Mouse (Mus musculus) small intestine, adult 2 months (tissue): ENCODE results near the gene Dhrs7b. TPM values are rescaled to one million over a fixed set of nuclear protein-coding genes. Genes with fewer than 3 reads are reported as not detected.

Experiments used
- H3K27ac ChIP-seq: fragments of 200-500 bp; 2 replicates; pipeline ENCODE4 v1.5.1; 2012; ENCODE audit warnings: low read depth, low read length, control low read depth, inconsistent platforms; ENCODE audit not compliant: insufficient read depth
- H3K27me3 ChIP-seq: fragments of 200-500 bp; 2 replicates; pipeline ENCODE4 v1.6.1; 2012; ENCODE audit warnings: mild to moderate bottlenecking, moderate library complexity, low read length, inconsistent platforms; ENCODE audit not compliant: control insufficient read depth, insufficient read depth
- H3K36me3 ChIP-seq: fragments of 200-500 bp; 2 replicates; pipeline ENCODE4 v1.6.1; 2012; ENCODE audit warnings: mild to moderate bottlenecking, low read length, control low read depth, inconsistent platforms; ENCODE audit not compliant: control insufficient read depth, insufficient read depth
- H3K4me1 ChIP-seq: fragments of 200-500 bp; 2 replicates; pipeline ENCODE4 v1.6.1; 2012; ENCODE audit warnings: low read length, inconsistent platforms, mixed read lengths; ENCODE audit not compliant: control insufficient read depth, insufficient read depth, insufficient read length
- H3K4me3 ChIP-seq: fragments of 200-500 bp; 2 replicates; pipeline ENCODE4 v1.5.1; 2012; ENCODE audit warnings: low read depth, mild to moderate bottlenecking, control low read depth, inconsistent platforms, low read length, moderate library complexity
- CTCF ChIP-seq: fragments of 200-500 bp; IDR thresholded peaks from 2 replicates; pipeline ENCODE4 v1.5.1; 2012; ENCODE audit warnings: low read depth, mild to moderate bottlenecking, control low read depth, inconsistent platforms, low read length, moderate library complexity, mixed read lengths; ENCODE audit not compliant: insufficient replicate concordance, insufficient read length; ENCODE audit errors: extremely low read depth
- POLR2A ChIP-seq: fragments of 200-500 bp; IDR thresholded peaks from 2 replicates; pipeline ENCODE4 v1.6.1; 2012; ENCODE audit warnings: low read depth, mild to moderate bottlenecking, control low read depth, inconsistent platforms, low read length, moderate library complexity
- WGBS: fragments of 180-500 bp; shearing (Covaris S2); methylation state at CpG from one replicate; pipeline ENCODE4 v1.1.7; 2018; 5-methylcytosine and 5-hydroxymethylcytosine counted together
- polyA plus RNA-seq: library from polyadenylated mRNA; depleted of rRNA; stranded (reverse); fragments of >200 nt; gene quantifications from 2 replicates; pipeline ENCODE4 v1.2.3, GENCODE M21; 2012; rRNA removed

The Dhrs7b gene
- polyA plus RNA-seq, result 17.7 and 34.1 TPM in 2 replicates

- Histone ChIP-seq H3K27ac (peak within 1 kb of the TSS; percentile 80), H3K4me1 (peaks cover 4% of the 10 kb centered on the region; the same call in 1 of the 2 replicates), H3K4me3 (peak within 1 kb of the TSS; percentile 70), H3K36me3 (no peaks in the 10 kb centered on the region), H3K27me3 (no peaks in the 10 kb centered on the region)
- TF ChIP-seq POLR2A, result no peak; the same call in 1 of the 2 replicates
- under 1% methylated on average over 34 of the region's 34 CpGs for WGBS
These were observed at the start of gene Dhrs7b for GRCm38 (mm10) chr11:60830433-60831052. Gene Dhrs7b, plus strand, starts transcription at chr11:60830631.

- 78% methylated on average over 8 of the region's 8 CpGs for WGBS
- Histone ChIP-seq H3K36me3 (peaks cover 58% of the 10 kb centered on the region), H3K27me3 (no peaks in the 10 kb centered on the region)
These were observed 46.1 kb upstream of the Dhrs7b start for GRCm38 (mm10) chr11:60784179-60784922.

GRCm38 (mm10) chr11:60787595-60787994 lies 42.8 kb upstream of the Dhrs7b start:
- WGBS, result 45% methylated on average over 1 of the region's 1 CpGs
- Histone ChIP-seq H3K36me3 (peaks cover 73% of the 10 kb centered on the region), H3K4me3 (no peak overlapping the region), H3K4me1 (no peaks in the 10 kb centered on the region), H3K27me3 (no peaks in the 10 kb centered on the region), H3K27ac (no peak overlapping the region)
- TF ChIP-seq POLR2A (no peak), CTCF (no peak)

More at GRCm38 (mm10) chr11:60784179-60784922, 46.1 kb upstream of the Dhrs7b start:
- Histone ChIP-seq H3K27ac (no peak overlapping the region), H3K4me3 (no peak overlapping the region), H3K4me1 (peaks cover 20% of the 10 kb centered on the region)
- no peak for TF ChIP-seq CTCF
- no peak for TF ChIP-seq POLR2A

GRCm38 (mm10) chr11:60790472-60790871 lies 40.0 kb upstream of the Dhrs7b start:
- Histone ChIP-seq H3K27me3 (no peaks in the 10 kb centered on the region), H3K27ac (no peak overlapping the region), H3K4me3 (no peak overlapping the region), H3K36me3 (peaks cover 58% of the 10 kb centered on the region), H3K4me1 (no peaks in the 10 kb centered on the region)
- no peak for TF ChIP-seq POLR2A
- TF ChIP-seq CTCF, result no peak
- 66% methylated on average over 2 of the region's 2 CpGs for WGBS

- H3K27ac ChIP-seq, result no peak overlapping the region
- H3K27me3 ChIP-seq, result no peaks in the 10 kb centered on the region
- TF ChIP-seq CTCF (no peak), POLR2A (no peak)
- whole genome bisulfite sequencing, result 84% methylated on average over 11 of the region's 11 CpGs
- H3K4me3 ChIP-seq, result no peak overlapping the region
- H3K36me3 ChIP-seq, result peaks cover 27% of the 10 kb centered on the region
- H3K4me1 ChIP-seq, result no peaks in the 10 kb centered on the region
These were observed 34.1 kb upstream of the Dhrs7b start for GRCm38 (mm10) chr11:60796342-60796741.

GRCm38 (mm10) chr11:60799977-60800376 lies 30.5 kb upstream of the Dhrs7b start:
- Histone ChIP-seq H3K27me3 (no peaks in the 10 kb centered on the region), H3K4me3 (no peak overlapping the region), H3K36me3 (peaks cover 27% of the 10 kb centered on the region), H3K27ac (no peak overlapping the region), H3K4me1 (no peaks in the 10 kb centered on the region)
- TF ChIP-seq POLR2A (no peak), CTCF (no peak)
- 82% methylated on average over 4 of the region's 4 CpGs for WGBS

- no peak for TF ChIP-seq CTCF
- TF ChIP-seq POLR2A, result no peak
- Histone ChIP-seq H3K36me3 (peaks cover 27% of the 10 kb centered on the region), H3K4me1 (no peaks in the 10 kb centered on the region), H3K4me3 (no peak overlapping the region), H3K27ac (no peak overlapping the region), H3K27me3 (no peaks in the 10 kb centered on the region)
- WGBS, result 90% methylated on average over 1 of the region's 1 CpGs
These were observed 29.5 kb upstream of the Dhrs7b start for GRCm38 (mm10) chr11:60800892-60801291.
